Mouse (Mus musculus) T-helper 1 cell (primary cell): ENCODE measurements around the gene Kcnc4.

Experiments used
- in situ Hi-C: fragments of 300-600 bp; cut with MboI, MseI; formaldehyde crosslinking; loops from one replicate; pipeline ENCODE4 v1.15.1; 2025; ENCODE audit warnings: high pct_unique_total_duplicates

Kcnc4 gene

GRCm38 (mm10) chr3:107458528-107459195 is 690 bp downstream of the Kcnc4 start:
- in situ Hi-C loops: no loop called here

- in situ Hi-C loops: no loop called here
Observed at GRCm38 (mm10) chr3:107458104-107458503, 1.2 kb downstream of the Kcnc4 start.

GRCm38 (mm10) chr3:107454280-107454679 is 5.1 kb downstream of the Kcnc4 start:
- in situ Hi-C loops: no loop called here

- in situ Hi-C loops: no loop called here
Observed at GRCm38 (mm10) chr3:107446822-107447221, 12.5 kb downstream of the Kcnc4 start.

- in situ Hi-C loops: no loop called here
Observed at GRCm38 (mm10) chr3:107443866-107444265, 15.5 kb downstream of the Kcnc4 start.

- in situ Hi-C loops: no loop called here
Observed at GRCm38 (mm10) chr3:107442191-107442590, 17.2 kb downstream of the Kcnc4 start.

- in situ Hi-C loops: no loop called here
Observed at GRCm38 (mm10) chr3:107441306-107441705, 18.0 kb downstream of the Kcnc4 start.

GRCm38 (mm10) chr3:107439280-107439679 is 20.1 kb downstream of the Kcnc4 start:
- in situ Hi-C loops: loop anchor here (10.0 kb wide), 1 partner anchor 296 kb away; no protein-coding TSS in a partner anchor

GRCm38 (mm10) chr3:107437666-107438065 is 21.7 kb downstream of the Kcnc4 start:
- in situ Hi-C loops: loop anchor here (10.0 kb wide), 1 partner anchor 297 kb away; no protein-coding TSS in a partner anchor

- in situ Hi-C loops: loop anchor here (10.0 kb wide), 1 partner anchor 298 kb away; no protein-coding TSS in a partner anchor
Observed at GRCm38 (mm10) chr3:107436434-107436833, 22.9 kb downstream of the Kcnc4 start.

GRCm38 (mm10) chr3:107433614-107434013 is 25.7 kb downstream of the Kcnc4 start:
- in situ Hi-C loops: loop anchor here (10.0 kb wide), 1 partner anchor 301 kb away; no protein-coding TSS in a partner anchor

GRCm38 (mm10) chr3:107431268-107431667 is 28.1 kb downstream of the Kcnc4 start:
- in situ Hi-C loops: loop anchor here (10.0 kb wide), 1 partner anchor 304 kb away; no protein-coding TSS in a partner anchor

GRCm38 (mm10) chr3:107424258-107425041 is 34.9 kb downstream of the Kcnc4 start:
- in situ Hi-C loops: no loop called here

- in situ Hi-C loops: no loop called here
Observed at GRCm38 (mm10) chr3:107420156-107420555, 39.2 kb downstream of the Kcnc4 start.

GRCm38 (mm10) chr3:107417287-107417644 is 42.1 kb downstream of the Kcnc4 start:
- in situ Hi-C loops: no loop called here

GRCm38 (mm10) chr3:107416541-107417286 is 42.6 kb downstream of the Kcnc4 start:
- in situ Hi-C loops: no loop called here

GRCm38 (mm10) chr3:107413093-107413492 is 46.3 kb downstream of the Kcnc4 start:
- in situ Hi-C loops: no loop called here

GRCm38 (mm10) chr3:107412509-107412908 is 46.8 kb downstream of the Kcnc4 start:
- in situ Hi-C loops: no loop called here

GRCm38 (mm10) chr3:107411669-107412068 is 47.7 kb downstream of the Kcnc4 start:
- in situ Hi-C loops: no loop called here

- in situ Hi-C loops: no loop called here
Observed at GRCm38 (mm10) chr3:107401401-107401800, 58.0 kb downstream of the Kcnc4 start.

- in situ Hi-C loops: no loop called here
Observed at GRCm38 (mm10) chr3:107399991-107400640, 59.2 kb downstream of the Kcnc4 start.
